Mouse (Mus musculus) c-Kit-positive CD71-negative TER-119-negative erythroid progenitor cells, embryonic 14.5 days (primary cell): ENCODE results near the gene Aldh3b3.
"Not testable (repeated sequence)": the region's sequence is repeated elsewhere in the genome, so short reads cannot be mapped to it uniquely, and the experiment has no call there.

Experiments used
- DNase-seq: peaks from one replicate; pipeline ENCODE4 v3.0.0-alpha.2; 2013; ENCODE audit warnings: low read depth

The Aldh3b3 gene

GRCm38 (mm10) chr19:3935896-3936850, 22.3 kb upstream of the Aldh3b3 start:
- DNase-seq, result no peak

GRCm38 (mm10) chr19:3942315-3942714, 16.1 kb upstream of the Aldh3b3 start:
- DNase-seq, result no peak

- peak; percentile 60 for DNase-seq
These were observed 15.3 kb upstream of the Aldh3b3 start for GRCm38 (mm10) chr19:3942986-3943735.

GRCm38 (mm10) chr19:3945872-3946564, 12.4 kb upstream of the Aldh3b3 start:
- no peak for DNase-seq

GRCm38 (mm10) chr19:3946715-3947114, 11.7 kb upstream of the Aldh3b3 start:
- peak; percentile 65 for DNase-seq

- no peak for DNase-seq
These were observed 10.6 kb upstream of the Aldh3b3 start for GRCm38 (mm10) chr19:3947813-3948212.

- no peak for DNase-seq
These were observed 9.9 kb upstream of the Aldh3b3 start for GRCm38 (mm10) chr19:3948546-3948945.

- DNase-seq, result no peak
These were observed 8.1 kb upstream of the Aldh3b3 start for GRCm38 (mm10) chr19:3950331-3950730.

- no peak for DNase-seq
These were observed 7.0 kb upstream of the Aldh3b3 start for GRCm38 (mm10) chr19:3951461-3951860.

GRCm38 (mm10) chr19:3952099-3952498, 6.3 kb upstream of the Aldh3b3 start:
- DNase-seq, result no peak

- DNase-seq, result no peak
These were observed 3.4 kb upstream of the Aldh3b3 start for GRCm38 (mm10) chr19:3955033-3955432.

GRCm38 (mm10) chr19:3955804-3956203, 2.6 kb upstream of the Aldh3b3 start:
- DNase-seq, result no peak

- not testable (repeated sequence) for DNase-seq
These were observed 979 bp upstream of the Aldh3b3 start for GRCm38 (mm10) chr19:3957296-3958036.

GRCm38 (mm10) chr19:3959030-3959429, 585 bp downstream of the Aldh3b3 start:
- DNase-seq, result no peak

- DNase-seq, result no peak
These were observed 1.8 kb downstream of the Aldh3b3 start for GRCm38 (mm10) chr19:3960211-3960610.

GRCm38 (mm10) chr19:3961805-3962204, 3.4 kb downstream of the Aldh3b3 start:
- DNase-seq, result not testable (repeated sequence)

GRCm38 (mm10) chr19:3962469-3962868, 4.0 kb downstream of the Aldh3b3 start:
- no peak for DNase-seq

GRCm38 (mm10) chr19:3964030-3964429, 5.6 kb downstream of the Aldh3b3 start:
- no peak for DNase-seq

GRCm38 (mm10) chr19:3966330-3967075, 8.1 kb downstream of the Aldh3b3 start:
- DNase-seq, result no peak

GRCm38 (mm10) chr19:3967258-3967657, 8.8 kb downstream of the Aldh3b3 start:
- DNase-seq, result no peak

GRCm38 (mm10) chr19:3972229-3972628, 13.8 kb downstream of the Aldh3b3 start, which contains the start of gene Aldh3b2:
Gene Aldh3b2 (plus strand): TSS chr19:3972328.
- DNase-seq, result no peak
